In the genomic region with DNA sequence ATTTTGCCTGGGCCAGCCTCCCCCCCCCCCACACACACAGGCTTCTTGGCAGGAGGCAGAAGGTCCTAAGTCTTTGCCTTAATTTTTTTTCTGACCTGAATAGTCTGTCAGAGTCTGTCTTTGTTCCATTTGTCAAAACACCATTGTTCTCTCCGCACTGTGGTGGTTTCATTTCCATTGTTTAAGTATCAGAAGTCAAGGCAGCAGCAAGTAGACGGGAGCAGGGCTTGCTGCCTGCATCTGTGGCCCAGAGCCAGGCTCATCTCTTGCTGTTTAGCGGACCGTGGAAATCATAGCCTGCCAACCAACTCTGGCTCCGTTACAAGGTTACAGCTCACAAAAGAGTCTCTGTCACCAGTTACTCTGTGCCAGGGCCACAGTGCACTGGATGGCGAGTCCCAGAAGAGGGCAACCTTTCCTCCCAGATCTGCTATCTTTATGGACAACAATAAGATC, we compare ENCODE assay signal across 10 mouse cellular contexts. TPM values are rescaled to one million over a fixed set of nuclear protein-coding genes. Genes with fewer than 3 reads are reported as not detected.
A peak's percentile ranks its signal among the peaks of the same experiment; 100 is the strongest.
DNase-seq lines count a peak whose midpoint lies in the region; ATAC-seq lines count a peak whose summit lies in the region.
"Had no signal": no experiment of that assay in that cellular context is flagged by ENCODE, and none has a peak within 500 bp of the region (broad histone marks: within the 10 kb centered on the region; RNA-seq: fewer than 3 reads in every experiment).

No protein-coding gene starts in this region.

- no peaks in the 10 kb centered on the region for H3K36me3 ChIP-seq in forebrain, embryonic 11.5 days (ENCODE audit: control insufficient read depth, insufficient read depth, low read length)
- no peaks in the 10 kb centered on the region for H3K36me3 ChIP-seq in stomach, embryonic 16.5 days (ENCODE audit: control insufficient read depth, insufficient read depth, low read length)
- no peaks in the 10 kb centered on the region for H3K36me3 ChIP-seq in liver, embryonic 11.5 days (ENCODE audit: control insufficient read depth, insufficient read depth, low read length)

- peak; percentile 75 for ATAC-seq in forebrain, embryonic 11.5 days (replicated peaks; ENCODE audit: low FRiP score)
- ATAC-seq in hematopoietic stem cell, adult 5-6 weeks (replicated peaks in 1 of 2; ENCODE audit: insufficient read depth in 1 of 2, low FRiP score in 2 of 2, low TSS enrichment in 1 of 2, low read depth in 1 of 2, poor library complexity in 2 of 2, severe bottlenecking in 2 of 2) = peak; percentile 53 to 65
- ATAC-seq in megakaryocyte progenitor cell, adult 5-6 weeks (replicated peaks; ENCODE audit: poor library complexity) = peak; percentile 46
- peak; percentile 60; the same call in 1 of the 2 replicates for ATAC-seq in stomach, embryonic 16.5 days (ENCODE audit: insufficient read depth, low FRiP score)
- ATAC-seq in liver, embryonic 11.5 days (replicated peaks; ENCODE audit: low FRiP score) = no peak

- H3K27ac ChIP-seq in forebrain, embryonic 11.5 days (ENCODE audit: low read depth, low read length) = no peak overlapping the region
- H3K27ac ChIP-seq in stomach, embryonic 16.5 days (ENCODE audit: low read length) = no peak overlapping the region
- no peak overlapping the region for H3K27ac ChIP-seq in liver, embryonic 11.5 days (ENCODE audit: low read depth, low read length)
- H3K27ac ChIP-seq: macrophage had no signal

- H3K4me3 ChIP-seq in forebrain, embryonic 11.5 days (ENCODE audit: low read depth, low read length) = no peak overlapping the region
- H3K4me3 ChIP-seq in stomach, embryonic 16.5 days (replicated peaks; ENCODE audit: low read length) = no peak overlapping the region
- H3K4me3 ChIP-seq in liver, embryonic 11.5 days (ENCODE audit: low read depth, low read length) = no peak overlapping the region

- H3K9me3 ChIP-seq in forebrain, embryonic 11.5 days (ENCODE audit: control insufficient read depth, low read length) = no peaks in the 10 kb centered on the region
- no peaks in the 10 kb centered on the region for H3K9me3 ChIP-seq in stomach, embryonic 16.5 days (replicated peaks; ENCODE audit: control insufficient read depth, low read length)
- H3K9me3 ChIP-seq in liver, embryonic 11.5 days (ENCODE audit: control insufficient read depth, low read length) = no peaks in the 10 kb centered on the region

- H3K4me2 ChIP-seq in forebrain, embryonic 11.5 days (ENCODE audit: low read depth, low read length, severe bottlenecking) = no peak overlapping the region
- no peak overlapping the region for H3K4me2 ChIP-seq in stomach, embryonic 16.5 days (ENCODE audit: low read depth, low read length)
- no peak overlapping the region for H3K4me2 ChIP-seq in liver, embryonic 11.5 days

- peak; percentile 9 for DNase-seq in MN1 (ENCODE audit: low spot score)
- DNase-seq in adrenal gland, postnatal 25 days = peak; percentile 87
- DNase-seq in forebrain, embryonic 11.5 days (ENCODE audit: low spot score) = no peak
- peak; percentile 47 to 88 for DNase-seq in layer of hippocampus, adult 18-20 months (ENCODE audit: low spot score in 2 of 2)
- DNase-seq in liver, embryonic 11.5 days (ENCODE audit: low spot score) = no peak

- WGBS in forebrain, embryonic 11.5 days = 10% methylated on average over 6 of the region's 6 CpGs
- 28% methylated on average over 6 of the region's 6 CpGs for WGBS in stomach, embryonic 16.5 days
- WGBS in liver, embryonic 11.5 days = 62% methylated on average over 6 of the region's 6 CpGs

- H3K4me1 ChIP-seq in forebrain, embryonic 11.5 days (replicated peaks; ENCODE audit: control insufficient read depth, insufficient read depth, low read length) = no peaks in the 10 kb centered on the region
- H3K4me1 ChIP-seq in stomach, embryonic 16.5 days (ENCODE audit: control insufficient read depth, insufficient read depth, low read length) = no peaks in the 10 kb centered on the region
- H3K4me1 ChIP-seq in liver, embryonic 11.5 days (replicated peaks; ENCODE audit: control insufficient read depth, insufficient read depth, low read length) = no peaks in the 10 kb centered on the region

- H3K27me3 ChIP-seq in forebrain, embryonic 11.5 days (ENCODE audit: control insufficient read depth, insufficient read depth, low read length) = peaks cover 7% of the 10 kb centered on the region; the same call in 1 of the 2 replicates
- peaks cover 18% of the 10 kb centered on the region for H3K27me3 ChIP-seq in stomach, embryonic 16.5 days (ENCODE audit: control insufficient read depth, insufficient read depth, low read length)
- H3K27me3 ChIP-seq in liver, embryonic 11.5 days (replicated peaks; ENCODE audit: control insufficient read depth, insufficient read depth, low read length) = no peaks in the 10 kb centered on the region; the same call in 1 of the 2 replicates

- H3K9ac ChIP-seq in forebrain, embryonic 11.5 days (ENCODE audit: low read length) = no peak overlapping the region
- H3K9ac ChIP-seq in stomach, embryonic 16.5 days (ENCODE audit: low read length) = no peak overlapping the region
- no peak overlapping the region for H3K9ac ChIP-seq in liver, embryonic 11.5 days (ENCODE audit: low read depth, low read length)

RNA-seq across cellular contexts. Expression of gene Gm11060, which starts 16.9 kb away (rescaled TPM):
- total RNA-seq in adrenal gland, postnatal 25 days (2021) = not detected in 2 replicates
- polyA plus RNA-seq in forebrain, embryonic 11.5 days (2014; fragmentation: Nextera tagmentation; extraction: Ambion mirVana) = not detected in 2 replicates
- not detected in 2 replicates for total RNA-seq in hematopoietic stem cell, adult 5-6 weeks (2017)
- not detected for total RNA-seq in layer of hippocampus, adult 18-20 months (2021)
- total RNA-seq in megakaryocyte progenitor cell, adult 5-6 weeks (2015) = not detected in 2 replicates
- not detected in 2 replicates for total RNA-seq in megakaryocyte progenitor cell, adult 5-6 weeks (2017)
- polyA plus RNA-seq in stomach, embryonic 16.5 days (2015; fragmentation: Nextera tagmentation; extraction: Ambion mirVana) = not detected in 2 replicates
- polyA plus RNA-seq in liver, embryonic 11.5 days (2014; fragmentation: Nextera tagmentation; extraction: Ambion mirVana) = not detected in 2 replicates
- polyA plus RNA-seq: embryonic facial prominence, embryonic 11.5 days; macrophage had no signal

RNA-seq across cellular contexts. Expression of gene Wt1, which starts 17.6 kb away (rescaled TPM):
- 1.7 and 1.8 TPM in 2 replicates for total RNA-seq in adrenal gland, postnatal 25 days (2021)
- polyA plus RNA-seq in forebrain, embryonic 11.5 days (2014; fragmentation: Nextera tagmentation; extraction: Ambion mirVana) = 0.11 and 0.15 TPM in 2 replicates
- total RNA-seq in hematopoietic stem cell, adult 5-6 weeks (2017) = not detected in 2 replicates
- under 1 TPM in 1 of 2 experiments, not detected in 1; 0.15 TPM for total RNA-seq in layer of hippocampus, adult 18-20 months (2021)
- not detected in 2 replicates for total RNA-seq in megakaryocyte progenitor cell, adult 5-6 weeks (2015)
- total RNA-seq in megakaryocyte progenitor cell, adult 5-6 weeks (2017) = not detected in 2 replicates
- polyA plus RNA-seq in stomach, embryonic 16.5 days (2015; fragmentation: Nextera tagmentation; extraction: Ambion mirVana) = 13.2 and 18.3 TPM in 2 replicates
- 19.6 and 21.3 TPM in 2 replicates for polyA plus RNA-seq in liver, embryonic 11.5 days (2014; fragmentation: Nextera tagmentation; extraction: Ambion mirVana)
- polyA plus RNA-seq: macrophage had no signal

Comparison
In these comparisons a context has a peak if more than half of its experiments do, and no peak if none do; other contexts are left out.
1. DNase-seq: peak in MN1 (single experiment), adrenal gland, postnatal 25 days (single experiment) and layer of hippocampus, adult 18-20 months (2 of 2); none in forebrain, embryonic 11.5 days (single experiment) and liver, embryonic 11.5 days (single experiment).